Mouse (Mus musculus): ENCODE data around the gene Poc1b. TPM values are rescaled to one million over a fixed set of nuclear protein-coding genes. Genes with fewer than 3 reads are reported as not detected.

The Poc1b gene
- 1.8 and 2.3 TPM in 2 replicates for total RNA-seq (2014; rRNA removed)
- 1.7 and 2.0 TPM in 2 replicates for polyA plus RNA-seq (2012; rRNA removed)

- Histone ChIP-seq H3K36me3 (ENCODE audit: control insufficient read depth, insufficient read depth, low read length) (no peaks in the 10 kb centered on the region), H3K4me3 (ENCODE audit: insufficient read depth, low read depth, low read length) (peak within 1 kb of the TSS; percentile 86), H3K27ac (replicated peaks; ENCODE audit: insufficient read depth, low read depth, low read length) (peak within 1 kb of the TSS; percentile 66), H3K9ac (ENCODE audit: low read depth, low read length) (peak within 1 kb of the TSS; percentile 88), H3K4me1 (ENCODE audit: control insufficient read depth, insufficient read depth, low read length) (peaks cover 9% of the 10 kb centered on the region; the same call in 1 of the 2 replicates), H3K27me3 (ENCODE audit: control insufficient read depth, insufficient read depth, low read length) (no peaks in the 10 kb centered on the region), H3K79me2 (ENCODE audit: control insufficient read depth, insufficient read depth, low read length) (peaks cover 15% of the 10 kb centered on the region; the same call in 1 of the 2 replicates)
- peak; percentile 78 for DNase-seq (ENCODE audit: extremely low read depth, low read depth, low spot score)
- TF ChIP-seq POLR2A (IDR thresholded peaks at IDR 0.05; ENCODE audit: extremely low read depth, insufficient read depth, low read length) = no peak
- no peak for TF ChIP-seq CTCF (IDR thresholded peaks at IDR 0.05; ENCODE audit: low read depth, low read length)
- WGBS = under 1% methylated on average over 104 of the region's 106 CpGs
These were observed at the start of gene Poc1b for GRCm38 (mm10) chr10:99106703-99107631. TSS of gene Poc1b (plus strand) at chr10:99107036.

GRCm38 (mm10) chr10:99060588-99060987 lies 46.2 kb upstream of the Poc1b start:
- Histone ChIP-seq H3K27me3 (ENCODE audit: control insufficient read depth, insufficient read depth, low read length) (no peaks in the 10 kb centered on the region), H3K36me3 (ENCODE audit: control insufficient read depth, insufficient read depth, low read length) (no peaks in the 10 kb centered on the region), H3K4me3 (ENCODE audit: insufficient read depth, low read depth, low read length) (no peak overlapping the region), H3K4me1 (ENCODE audit: control insufficient read depth, insufficient read depth, low read length) (no peaks in the 10 kb centered on the region), H3K9ac (ENCODE audit: low read depth, low read length) (no peak overlapping the region), H3K27ac (replicated peaks; ENCODE audit: insufficient read depth, low read depth, low read length) (no peak overlapping the region), H3K79me2 (ENCODE audit: control insufficient read depth, insufficient read depth, low read length) (no peaks in the 10 kb centered on the region)
- WGBS = 85% methylated on average over 7 of the region's 7 CpGs
- DNase-seq (ENCODE audit: extremely low read depth, low read depth, low spot score) = no peak
- no peak for TF ChIP-seq CTCF (IDR thresholded peaks at IDR 0.05; ENCODE audit: low read depth, low read length)
- no peak for TF ChIP-seq POLR2A (IDR thresholded peaks at IDR 0.05; ENCODE audit: extremely low read depth, insufficient read depth, low read length)

- DNase-seq (ENCODE audit: extremely low read depth, low read depth, low spot score) = no peak
- no peaks in the 10 kb centered on the region for H3K4me1 ChIP-seq (ENCODE audit: control insufficient read depth, insufficient read depth, low read length)
- TF ChIP-seq CTCF (IDR thresholded peaks at IDR 0.05; ENCODE audit: low read depth, low read length) (no peak), POLR2A (IDR thresholded peaks at IDR 0.05; ENCODE audit: extremely low read depth, insufficient read depth, low read length) (no peak)
- H3K9ac ChIP-seq (ENCODE audit: low read depth, low read length) = no peak overlapping the region
- no peak overlapping the region for H3K27ac ChIP-seq (replicated peaks; ENCODE audit: insufficient read depth, low read depth, low read length)
- no peaks in the 10 kb centered on the region for H3K79me2 ChIP-seq (ENCODE audit: control insufficient read depth, insufficient read depth, low read length)
- 88% methylated on average over 10 of the region's 10 CpGs for WGBS
- H3K4me3 ChIP-seq (ENCODE audit: insufficient read depth, low read depth, low read length) = no peak overlapping the region
- no peaks in the 10 kb centered on the region for H3K36me3 ChIP-seq (ENCODE audit: control insufficient read depth, insufficient read depth, low read length)
- H3K27me3 ChIP-seq (ENCODE audit: control insufficient read depth, insufficient read depth, low read length) = no peaks in the 10 kb centered on the region
These were observed 45.4 kb upstream of the Poc1b start for GRCm38 (mm10) chr10:99061418-99061817.

- Histone ChIP-seq H3K27me3 (ENCODE audit: control insufficient read depth, insufficient read depth, low read length) (no peaks in the 10 kb centered on the region), H3K27ac (replicated peaks; ENCODE audit: insufficient read depth, low read depth, low read length) (no peak overlapping the region), H3K79me2 (ENCODE audit: control insufficient read depth, insufficient read depth, low read length) (no peaks in the 10 kb centered on the region), H3K9ac (ENCODE audit: low read depth, low read length) (no peak overlapping the region), H3K4me1 (ENCODE audit: control insufficient read depth, insufficient read depth, low read length) (no peaks in the 10 kb centered on the region), H3K36me3 (ENCODE audit: control insufficient read depth, insufficient read depth, low read length) (no peaks in the 10 kb centered on the region), H3K4me3 (ENCODE audit: insufficient read depth, low read depth, low read length) (no peak overlapping the region)
- TF ChIP-seq POLR2A (IDR thresholded peaks at IDR 0.05; ENCODE audit: extremely low read depth, insufficient read depth, low read length) (no peak), CTCF (IDR thresholded peaks at IDR 0.05; ENCODE audit: low read depth, low read length) (no peak)
- DNase-seq (ENCODE audit: extremely low read depth, low read depth, low spot score) = no peak
- WGBS = 79% methylated on average over 5 of the region's 5 CpGs
These were observed 44.3 kb upstream of the Poc1b start for GRCm38 (mm10) chr10:99062546-99062945.

- DNase-seq (ENCODE audit: extremely low read depth, low read depth, low spot score) = no peak
- no peaks in the 10 kb centered on the region for H3K27me3 ChIP-seq (ENCODE audit: control insufficient read depth, insufficient read depth, low read length)
- H3K9ac ChIP-seq (ENCODE audit: low read depth, low read length) = no peak overlapping the region
- H3K4me3 ChIP-seq (ENCODE audit: insufficient read depth, low read depth, low read length) = no peak overlapping the region
- H3K4me1 ChIP-seq (ENCODE audit: control insufficient read depth, insufficient read depth, low read length) = no peaks in the 10 kb centered on the region
- no peak overlapping the region for H3K27ac ChIP-seq (replicated peaks; ENCODE audit: insufficient read depth, low read depth, low read length)
- WGBS = 92% methylated on average over 18 of the region's 18 CpGs
- no peaks in the 10 kb centered on the region for H3K79me2 ChIP-seq (ENCODE audit: control insufficient read depth, insufficient read depth, low read length)
- H3K36me3 ChIP-seq (ENCODE audit: control insufficient read depth, insufficient read depth, low read length) = no peaks in the 10 kb centered on the region
- TF ChIP-seq CTCF (IDR thresholded peaks at IDR 0.05; ENCODE audit: low read depth, low read length) (no peak), POLR2A (IDR thresholded peaks at IDR 0.05; ENCODE audit: extremely low read depth, insufficient read depth, low read length) (no peak)
These were observed 30.5 kb upstream of the Poc1b start for GRCm38 (mm10) chr10:99076113-99076895.
